Mouse (Mus musculus) spleen, adult 2 months (tissue): ENCODE measurements around the gene Ifit1bl1. TPM values are rescaled to one million over a fixed set of nuclear protein-coding genes. Genes with fewer than 3 reads are reported as not detected.
A peak's percentile ranks its signal among the peaks of the same experiment; 100 is the strongest.
"Not testable (repeated sequence)": the region's sequence is repeated elsewhere in the genome, so short reads cannot be mapped to it uniquely, and the experiment has no call there.

ENCODE experiments used
- DNase-seq, 2 experiments: peaks; one replicate each; pipeline versions ENCODE4 v3.0.0 to v3.0.0-alpha.2; 2012 to 2021; ENCODE audit warnings: low spot score in 2 of 2, low read depth in 1 of 2
- H3K27ac ChIP-seq: fragments of 200-500 bp; 2 replicates; pipeline ENCODE4 v1.5.1; 2012; ENCODE audit warnings: low read length, inconsistent platforms; ENCODE audit not compliant: insufficient read depth
- H3K27me3 ChIP-seq: fragments of 200-500 bp; 2 replicates; pipeline ENCODE4 v1.6.1; 2012; ENCODE audit warnings: mild to moderate bottlenecking, moderate library complexity, low read length, inconsistent platforms; ENCODE audit not compliant: control insufficient read depth, insufficient read depth
- H3K36me3 ChIP-seq: fragments of 200-500 bp; 2 replicates; pipeline ENCODE4 v1.6.1; 2012; ENCODE audit warnings: mild to moderate bottlenecking, low read length, inconsistent platforms; ENCODE audit not compliant: control insufficient read depth, insufficient read depth
- H3K4me1 ChIP-seq: fragments of 200-500 bp; 2 replicates; pipeline ENCODE4 v1.6.1; 2011; ENCODE audit warnings: inconsistent platforms; ENCODE audit not compliant: control insufficient read depth, insufficient read depth, insufficient read length
- H3K4me3 ChIP-seq: fragments of 200-500 bp; 2 replicates; pipeline ENCODE4 v1.5.1; 2011; ENCODE audit warnings: mild to moderate bottlenecking, inconsistent platforms; ENCODE audit not compliant: insufficient read depth, insufficient read length; ENCODE audit errors: extremely low read depth
- CTCF ChIP-seq: fragments of 200-500 bp; IDR thresholded peaks from 2 replicates; pipeline ENCODE4 v1.5.1; 2011; ENCODE audit warnings: mild to moderate bottlenecking, inconsistent platforms; ENCODE audit not compliant: insufficient read depth, insufficient read length, insufficient replicate concordance; ENCODE audit errors: extremely low read depth
- POLR2A ChIP-seq: fragments of 200-500 bp; IDR thresholded peaks from 2 replicates; pipeline ENCODE4 v1.6.1; 2011; ENCODE audit warnings: low read depth, low read length, inconsistent platforms
- WGBS: fragments of 180-500 bp; shearing (Covaris S2); methylation state at CpG from one replicate; pipeline ENCODE4 v1.1.7; 2018; 5-methylcytosine and 5-hydroxymethylcytosine counted together
- polyA plus RNA-seq: library from polyadenylated mRNA; depleted of rRNA; stranded (reverse); fragments of >200 nt; gene quantifications from 2 replicates; pipeline ENCODE4 v1.2.3, GENCODE M21; 2012; rRNA removed

Ifit1bl1 gene
- 1.9 and 2.2 TPM in 2 replicates for polyA plus RNA-seq

DNA sequence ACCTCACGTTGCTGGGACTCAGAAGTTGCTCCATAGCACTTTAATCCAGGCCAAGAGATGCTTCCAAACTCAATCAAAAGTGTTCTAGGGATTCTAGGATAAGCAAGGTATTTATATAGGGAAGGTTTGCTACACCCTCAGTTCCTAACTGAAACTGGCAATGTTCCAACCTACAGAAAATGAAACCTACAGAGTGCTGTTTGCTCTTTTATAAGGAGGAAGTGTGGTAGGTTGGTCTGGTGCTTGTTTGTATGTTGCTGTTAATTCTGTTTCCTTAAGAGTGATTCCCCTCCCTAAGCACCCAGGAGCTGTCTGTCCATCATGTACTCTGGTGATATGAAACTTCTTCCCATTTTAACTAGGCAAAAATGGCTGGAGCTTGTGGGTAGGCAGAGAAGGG, at the start of gene Ifit1bl1:
Ifit1bl1 (minus strand) TSS at position 69 of the 400 bp plus-strand sequence.
- H3K4me3 ChIP-seq, H3K27me3 ChIP-seq, H3K36me3 ChIP-seq: not testable (repeated sequence)
- peak within 1 kb of the TSS; percentile 78 for H3K27ac ChIP-seq
- DNase-seq = peak in 1 of 2 experiments; percentile 69
- H3K4me1 ChIP-seq = peaks cover 18% of the 10 kb centered on the region
- 69% methylated on average over 1 of the region's 1 CpGs for WGBS

GRCm38 (mm10) chr19:34650997-34651396, 49.2 kb upstream of the Ifit1bl1 start:
- no peak for DNase-seq
- no peak overlapping the region for H3K4me3 ChIP-seq
- TF ChIP-seq POLR2A = no peak
- TF ChIP-seq CTCF = no peak
- no peak overlapping the region for H3K27ac ChIP-seq
- H3K4me1 ChIP-seq = no peaks in the 10 kb centered on the region
- WGBS = 87% methylated on average over 6 of the region's 6 CpGs
- H3K27me3 ChIP-seq = no peaks in the 10 kb centered on the region
- no peaks in the 10 kb centered on the region for H3K36me3 ChIP-seq

DNA sequence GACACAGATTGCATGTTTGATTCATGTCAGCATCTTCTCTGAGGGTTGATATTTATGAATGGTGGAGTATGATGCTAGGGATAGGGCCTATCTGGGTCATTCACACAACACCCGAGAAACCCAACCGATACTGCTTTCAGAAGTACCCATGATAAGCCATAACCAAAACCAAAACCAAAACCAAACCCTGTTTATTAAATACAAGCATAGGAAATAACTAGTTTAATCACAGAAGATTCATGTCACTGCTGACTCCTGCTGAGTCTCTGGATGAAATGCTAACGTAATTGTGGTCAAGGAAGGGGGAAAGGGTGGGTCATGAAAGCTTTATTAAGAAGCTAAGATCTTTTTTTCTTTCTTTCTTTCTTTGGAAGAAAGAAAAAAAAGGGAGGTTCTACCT, 48.5 kb upstream of the Ifit1bl1 start:
- H3K4me1 ChIP-seq = no peaks in the 10 kb centered on the region
- DNase-seq = no peak
- no peak overlapping the region for H3K4me3 ChIP-seq
- TF ChIP-seq CTCF (no peak), POLR2A (no peak)
- no peaks in the 10 kb centered on the region for H3K36me3 ChIP-seq
- 68% methylated on average over 3 of the region's 3 CpGs for WGBS
- no peak overlapping the region for H3K27ac ChIP-seq
- no peaks in the 10 kb centered on the region for H3K27me3 ChIP-seq

- H3K27ac ChIP-seq, DNase-seq, H3K4me3 ChIP-seq, H3K27me3 ChIP-seq, H3K4me1 ChIP-seq, H3K36me3 ChIP-seq: not testable (repeated sequence)
- WGBS = 94% methylated on average over 8 of the region's 8 CpGs
Observed at GRCm38 (mm10) chr19:34647630-34648029, 45.9 kb upstream of the Ifit1bl1 start.

- WGBS = 88% methylated on average over 5 of the region's 5 CpGs
- Histone ChIP-seq H3K27me3 (no peaks in the 10 kb centered on the region), H3K36me3 (no peaks in the 10 kb centered on the region), H3K27ac (no peak overlapping the region), H3K4me1 (peaks cover 6% of the 10 kb centered on the region; the same call in 1 of the 2 replicates), H3K4me3 (no peak overlapping the region)
- TF ChIP-seq POLR2A = no peak
- TF ChIP-seq CTCF = no peak
- DNase-seq = no peak
Observed at GRCm38 (mm10) chr19:34642616-34643015, 40.9 kb upstream of the Ifit1bl1 start.

- WGBS = 4% methylated on average over 4 of the region's 4 CpGs
Observed at GRCm38 (mm10) chr19:34640623-34641022, 38.9 kb upstream of the Ifit1bl1 start, which contains the start of the genes Ifit1bl2 and Ifit1. Ifit1bl2 (minus strand) TSS chr19:34640743. Ifit1 (plus strand) TSS chr19:34640871.

GRCm38 (mm10) chr19:34636933-34637557, 35.3 kb upstream of the Ifit1bl1 start:
- no peak overlapping the region for H3K4me3 ChIP-seq

More at GRCm38 (mm10) chr19:34640623-34641022, 38.9 kb upstream of the Ifit1bl1 start, which contains the start of the genes Ifit1bl2 and Ifit1:
- peak; percentile 29; the same call in 1 of the 2 replicates for TF ChIP-seq POLR2A
- no peak for TF ChIP-seq CTCF
- H3K27me3 ChIP-seq = no peaks in the 10 kb centered on the region
- peak within 1 kb of the TSS; percentile 55 for H3K4me3 ChIP-seq
- peak within 1 kb of the TSS; percentile 54 for H3K27ac ChIP-seq
- no peaks in the 10 kb centered on the region for H3K36me3 ChIP-seq
- DNase-seq = peak; percentile 28 to 63
- H3K4me1 ChIP-seq = peaks cover 6% of the 10 kb centered on the region; the same call in 1 of the 2 replicates

More at GRCm38 (mm10) chr19:34636933-34637557, 35.3 kb upstream of the Ifit1bl1 start:
- no peaks in the 10 kb centered on the region for H3K27me3 ChIP-seq
- H3K4me1 ChIP-seq = peaks cover 6% of the 10 kb centered on the region; the same call in 1 of the 2 replicates
- TF ChIP-seq POLR2A = no peak
- peak; percentile 71; the same call in 1 of the 2 replicates for TF ChIP-seq CTCF
- peak; percentile 25 to 50 for DNase-seq
- H3K27ac ChIP-seq = no peak overlapping the region
- no peaks in the 10 kb centered on the region for H3K36me3 ChIP-seq
- WGBS = 23% methylated on average over 3 of the region's 3 CpGs
